Mouse (Mus musculus) cortical plate, adult 2 months (tissue): ENCODE measurements around the gene Celf2.

Experiments used
- CTCF ChIP-seq: fragments of 200-500 bp; IDR thresholded peaks from 2 replicates; pipeline ENCODE4 v1.5.1; 2011; ENCODE audit warnings: mild to moderate bottlenecking, control low read depth, low read length; ENCODE audit not compliant: insufficient read depth; ENCODE audit errors: extremely low read depth
- POLR2A ChIP-seq: fragments of 200-500 bp; IDR thresholded peaks from 2 replicates; pipeline ENCODE4 v1.6.1; 2011; ENCODE audit warnings: mild to moderate bottlenecking, low read length, control low read depth; ENCODE audit not compliant: insufficient read depth; ENCODE audit errors: extremely low read depth

DNA sequence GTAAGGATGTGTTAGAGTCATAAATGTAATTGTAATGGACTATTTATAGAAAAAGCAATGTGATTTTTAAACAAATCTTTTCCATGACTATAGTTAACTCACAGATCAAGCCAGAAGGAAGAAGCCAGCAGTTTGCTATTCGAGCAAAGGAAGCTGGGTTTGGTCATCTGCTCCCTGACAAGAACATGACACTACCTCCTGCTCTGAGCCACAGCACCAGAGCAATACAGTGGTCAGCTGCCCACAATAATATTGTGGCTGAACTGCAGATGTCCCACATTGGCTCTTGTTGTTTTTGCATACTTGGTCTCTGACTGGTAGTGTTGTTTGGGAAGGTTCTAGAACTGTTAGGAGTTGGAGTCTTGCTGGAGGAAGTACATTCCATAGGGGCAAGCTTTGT lies 418.9 kb downstream of the Celf2 start:
- TF ChIP-seq POLR2A: no peak
- no peak for TF ChIP-seq CTCF
